Mouse (Mus musculus) frontal cortex, postnatal 36 days (tissue): Measurements from ENCODE around the gene Etl4.

Experiments
- DNase-seq, 2 experiments: peaks; one replicate each; pipeline ENCODE4 v3.0.0; 2022; ENCODE audit warnings: low spot score in 2 of 2

Gene Etl4

DNA sequence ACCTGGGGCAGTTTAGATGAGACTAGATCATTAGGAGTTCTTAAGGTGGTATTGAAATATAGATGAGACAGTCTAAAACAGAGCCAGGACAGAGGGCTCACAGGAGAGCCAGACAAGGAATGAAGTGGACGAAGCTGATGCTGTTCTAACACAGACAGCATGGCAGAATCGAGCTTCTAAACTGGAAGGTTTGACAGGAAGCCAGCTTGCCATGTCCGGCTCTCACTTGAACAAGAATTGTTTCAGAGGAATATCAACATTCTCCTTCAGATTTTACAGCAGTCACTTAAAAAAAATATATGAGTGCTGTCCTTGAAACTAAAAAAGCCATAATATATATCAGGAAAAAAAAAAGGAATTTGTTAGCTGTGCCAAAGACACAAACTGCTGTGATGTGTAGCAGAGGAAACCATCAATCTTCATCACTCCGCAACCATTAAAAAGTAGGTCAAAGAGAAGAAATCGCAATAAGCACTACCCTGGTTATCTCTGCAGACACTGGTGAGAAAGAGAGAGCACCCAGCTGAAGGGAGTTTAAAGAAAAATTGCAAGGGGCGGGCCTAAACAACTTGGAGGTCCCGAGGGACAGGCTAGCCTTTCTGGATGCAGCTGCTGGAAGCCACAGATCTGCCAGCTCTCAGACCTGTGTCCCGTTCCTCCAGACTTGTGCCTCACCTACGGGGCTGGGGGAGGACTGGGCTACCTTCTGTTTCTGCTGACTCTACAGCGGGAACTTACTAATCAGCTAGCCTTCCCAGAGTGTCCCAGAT, 534.3 kb downstream of the Etl4 start:
- DNase-seq: no peak

DNA sequence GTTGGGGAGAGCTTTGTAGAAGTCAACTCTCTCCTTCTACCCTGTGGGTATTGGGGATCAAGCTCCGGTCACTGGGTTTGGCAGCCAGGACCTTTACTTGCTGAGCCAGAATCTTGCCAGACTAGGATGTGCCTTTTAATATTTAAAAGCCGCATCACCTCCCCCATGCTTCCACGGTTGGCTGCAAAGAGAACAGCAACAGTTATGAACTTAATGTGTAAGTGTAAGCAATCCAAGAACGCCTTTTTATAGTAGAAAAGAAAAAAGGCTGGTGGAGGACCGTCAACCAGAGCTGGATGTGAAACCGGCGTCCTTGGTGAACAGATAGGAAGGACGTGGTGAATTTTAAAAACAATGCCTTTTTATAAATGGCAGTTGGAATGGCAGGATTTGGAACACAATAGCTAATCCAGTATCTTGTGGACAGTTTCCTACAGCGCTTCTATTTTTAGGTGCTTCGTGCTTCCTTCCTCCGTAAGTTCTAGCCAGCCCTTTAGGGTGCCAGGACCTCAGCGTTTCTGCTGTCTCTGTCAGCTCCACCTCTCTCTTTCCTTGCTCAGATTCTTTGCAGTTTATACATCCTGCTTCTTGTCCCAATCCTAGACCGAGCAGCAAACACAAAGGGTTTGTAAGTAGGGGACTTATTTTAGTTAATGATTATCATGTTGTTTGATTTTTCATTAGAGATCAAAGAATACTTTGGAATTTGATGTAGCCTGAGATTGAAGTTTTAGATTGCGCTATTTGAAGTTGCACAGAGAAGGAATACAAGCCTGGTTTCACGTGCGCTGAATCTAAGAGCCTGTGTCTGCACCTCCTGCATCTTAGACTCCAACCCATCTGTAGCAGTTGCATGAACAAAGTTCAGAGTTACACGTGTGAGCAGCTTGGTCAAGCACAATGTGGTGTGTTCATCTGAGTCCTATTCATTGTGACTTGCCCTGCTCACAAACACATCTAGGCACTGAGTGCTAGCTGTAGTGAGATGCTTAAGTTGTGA, 535.9 kb downstream of the Etl4 start:
- no peak for DNase-seq

DNA sequence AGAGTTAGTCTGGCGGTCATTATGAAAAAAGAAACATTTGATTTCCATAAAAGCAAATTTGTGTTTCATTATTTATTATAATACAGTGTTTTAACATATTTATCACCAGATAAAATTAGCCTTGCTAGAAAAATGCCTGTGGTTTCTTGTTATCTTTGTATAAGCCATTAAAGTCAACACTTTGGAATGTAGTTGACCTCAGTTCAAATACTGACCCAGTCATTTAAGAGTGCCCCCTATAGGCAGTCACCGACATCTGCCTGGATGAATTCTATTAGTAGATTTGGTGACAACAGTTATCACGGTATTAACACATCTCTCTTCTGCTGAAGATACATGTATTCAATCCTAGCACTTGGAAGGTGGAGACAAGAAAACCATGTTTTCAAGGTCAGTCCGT, 536.6 kb downstream of the Etl4 start:
- no peak for DNase-seq

DNA sequence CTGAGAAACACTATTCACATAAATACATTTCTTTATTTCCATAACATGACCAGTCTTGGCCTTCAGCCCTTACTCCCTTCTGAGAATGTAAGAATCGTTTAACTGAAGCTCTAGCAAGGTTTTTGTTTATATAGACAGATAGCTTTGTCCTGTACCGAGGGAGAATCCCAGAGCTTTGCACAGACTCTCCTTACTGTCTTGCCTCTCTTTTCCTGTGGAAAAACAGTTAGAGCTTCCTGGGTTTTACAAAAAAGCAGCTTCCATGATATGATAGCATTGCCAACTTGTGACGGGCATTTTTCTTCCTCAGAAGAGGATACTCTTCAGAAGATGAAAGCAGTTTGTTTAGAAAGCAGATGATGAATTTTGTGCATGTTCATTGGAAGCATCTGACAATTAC, 541.4 kb downstream of the Etl4 start:
- DNase-seq: no peak

DNA sequence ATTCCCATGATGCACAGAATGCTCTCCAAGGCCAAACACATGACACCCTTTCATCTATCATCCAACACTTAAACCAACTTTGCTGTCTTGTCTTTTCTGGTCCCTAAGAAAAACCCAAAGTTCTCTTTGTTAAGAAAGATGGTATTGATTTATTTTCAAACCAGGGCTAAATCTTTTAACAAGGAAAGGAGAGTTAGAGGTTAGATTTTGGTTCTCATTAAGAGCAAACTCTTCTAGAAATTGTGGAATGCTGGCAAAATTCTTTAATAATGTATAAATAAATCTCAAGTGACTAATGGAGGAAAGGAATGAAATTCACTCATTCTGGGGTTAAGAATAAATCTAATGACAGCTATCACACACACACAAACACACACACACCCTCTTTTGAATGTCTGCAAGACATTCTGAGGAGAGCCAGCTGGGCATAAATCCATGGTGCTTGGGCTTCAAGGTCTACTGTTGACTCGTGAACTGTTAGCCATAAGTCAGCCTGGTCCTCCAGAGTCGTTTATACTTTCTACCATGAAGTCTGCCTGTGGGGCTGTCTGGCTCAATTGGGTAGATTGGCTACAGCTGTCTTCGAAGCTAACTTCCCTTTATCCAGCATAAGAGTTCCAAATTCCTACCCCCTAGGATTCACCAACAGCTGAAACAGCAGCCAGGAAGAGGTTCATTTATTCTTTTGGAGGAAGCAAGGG, 544.1 kb downstream of the Etl4 start:
- DNase-seq: no peak

DNA sequence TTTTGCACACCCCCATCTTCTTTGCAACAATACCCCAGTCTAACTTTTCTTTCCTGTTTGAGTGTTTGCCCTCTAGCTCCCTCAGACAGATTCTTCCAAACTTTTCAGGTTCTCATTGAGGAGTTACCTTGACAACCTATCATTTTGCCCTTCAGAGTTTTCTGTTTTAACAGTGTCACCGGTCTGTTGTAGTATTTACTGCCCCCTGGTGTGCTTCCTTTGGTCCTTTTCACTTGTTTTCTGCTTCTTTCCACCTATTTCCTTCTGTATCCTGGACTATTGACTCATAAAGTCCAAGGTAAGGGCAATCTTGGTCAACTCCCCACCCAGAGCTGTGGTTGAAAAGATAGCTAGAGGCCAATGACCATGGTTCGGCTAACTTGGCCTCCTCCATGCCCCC, 569.6 kb downstream of the Etl4 start:
- DNase-seq: no peak

DNA sequence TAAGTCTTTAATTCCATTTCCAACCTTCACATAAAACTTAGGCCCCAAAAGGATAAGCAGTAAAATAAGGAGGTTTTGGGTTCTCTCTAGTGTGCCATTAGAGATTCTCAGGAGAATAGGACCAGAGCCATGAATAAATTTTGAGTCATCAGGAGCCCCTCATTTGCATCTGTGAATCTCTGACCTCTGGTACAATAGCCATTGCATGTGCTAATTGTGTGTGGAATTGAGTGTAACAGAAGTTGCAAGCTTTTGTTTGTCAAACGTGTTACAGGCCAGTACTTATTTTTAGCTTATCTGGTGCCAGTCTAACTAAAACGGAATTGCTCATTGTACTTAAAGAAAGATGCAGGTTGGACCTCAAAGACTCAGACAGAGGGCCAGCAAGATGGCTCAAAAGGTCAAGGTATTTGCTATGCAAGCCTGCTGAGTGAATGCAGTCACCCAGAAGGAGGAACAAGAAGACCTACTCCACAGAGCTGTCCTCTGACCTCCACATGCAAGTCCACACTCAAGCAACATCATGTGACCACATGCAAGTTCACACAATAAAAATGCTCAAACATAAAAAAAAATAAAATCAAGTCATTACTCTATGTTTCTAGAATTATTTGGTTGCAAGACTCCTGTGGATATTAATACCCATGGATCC, 576.7 kb downstream of the Etl4 start:
- DNase-seq: no peak

DNA sequence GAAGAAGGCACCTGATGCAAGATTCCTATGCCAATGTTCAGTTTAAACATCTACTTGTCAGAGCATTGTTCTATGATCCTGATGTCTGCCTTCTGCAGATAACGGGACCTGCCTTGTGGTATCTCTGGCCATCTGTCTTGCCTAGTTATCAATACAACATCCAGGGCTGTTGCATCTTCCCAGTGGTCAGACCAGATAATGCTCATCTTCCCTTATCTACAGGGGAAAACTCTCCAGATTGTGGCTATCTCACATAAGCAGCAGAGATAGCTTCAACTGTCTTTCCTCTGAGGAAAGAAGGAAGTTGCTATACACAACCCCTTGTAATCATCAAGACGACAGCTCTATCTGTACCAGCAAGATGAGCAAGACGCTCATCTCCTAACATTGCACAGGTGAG, 579.5 kb downstream of the Etl4 start:
- DNase-seq: no peak

DNA sequence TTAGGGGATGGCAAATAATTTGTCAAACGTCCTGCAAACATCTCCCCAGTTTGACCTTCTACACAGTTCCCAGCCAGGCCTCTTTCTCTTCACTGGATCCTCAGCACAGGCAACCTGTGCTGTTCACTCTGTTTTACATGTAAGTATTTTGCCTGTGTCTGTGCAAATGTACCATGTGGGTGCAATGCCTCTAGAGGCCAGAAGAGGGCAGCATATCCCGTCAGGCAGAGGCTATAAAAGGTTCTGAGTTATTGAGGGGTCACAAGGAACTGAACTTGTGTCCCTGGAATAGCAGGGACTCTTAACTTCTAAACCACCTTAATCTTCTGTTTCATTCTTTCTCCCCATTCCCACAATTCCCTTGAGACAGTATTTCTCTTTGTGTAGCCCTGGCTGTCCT, 582.5 kb downstream of the Etl4 start:
- no peak for DNase-seq

DNA sequence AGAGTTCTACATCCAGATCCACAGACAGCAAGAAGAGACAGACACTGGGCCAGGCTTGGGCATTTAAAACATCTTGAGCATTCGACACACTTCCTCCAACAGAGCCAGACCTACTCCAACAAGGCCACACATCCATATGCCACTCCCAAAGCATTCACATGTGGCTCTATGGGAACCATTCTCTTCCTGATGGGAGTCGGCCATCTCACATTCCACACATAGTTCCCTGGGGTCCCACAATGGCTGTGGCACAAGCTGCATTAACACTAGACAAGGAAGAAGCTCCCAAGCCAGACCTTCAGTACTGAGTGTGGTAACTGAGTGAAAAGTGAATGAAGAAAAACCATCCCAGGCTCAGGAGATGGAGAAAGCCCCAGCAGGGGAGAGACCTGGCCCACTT, 584.2 kb downstream of the Etl4 start:
- DNase-seq: no peak

DNA sequence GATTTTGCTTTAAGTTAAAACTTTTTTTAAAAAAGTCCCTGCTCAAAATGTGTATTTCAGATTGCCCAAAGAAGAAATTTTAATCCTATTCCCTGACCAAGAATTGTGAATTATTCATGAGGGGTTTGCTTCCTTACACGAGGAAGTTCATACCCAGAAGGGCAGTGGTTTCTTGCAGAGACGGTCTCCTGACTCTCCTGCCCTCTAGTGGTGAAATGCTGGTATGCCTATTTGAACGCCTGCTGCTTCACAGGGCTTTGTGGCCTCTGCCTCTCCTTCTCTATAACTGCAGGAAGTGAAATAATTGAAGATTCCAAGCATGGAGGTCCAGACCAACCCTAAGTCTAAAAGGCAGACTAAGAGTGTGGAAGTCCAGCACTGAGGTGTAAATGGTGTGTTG, 585.1 kb downstream of the Etl4 start:
- peak; percentile 53 to 72 for DNase-seq

DNA sequence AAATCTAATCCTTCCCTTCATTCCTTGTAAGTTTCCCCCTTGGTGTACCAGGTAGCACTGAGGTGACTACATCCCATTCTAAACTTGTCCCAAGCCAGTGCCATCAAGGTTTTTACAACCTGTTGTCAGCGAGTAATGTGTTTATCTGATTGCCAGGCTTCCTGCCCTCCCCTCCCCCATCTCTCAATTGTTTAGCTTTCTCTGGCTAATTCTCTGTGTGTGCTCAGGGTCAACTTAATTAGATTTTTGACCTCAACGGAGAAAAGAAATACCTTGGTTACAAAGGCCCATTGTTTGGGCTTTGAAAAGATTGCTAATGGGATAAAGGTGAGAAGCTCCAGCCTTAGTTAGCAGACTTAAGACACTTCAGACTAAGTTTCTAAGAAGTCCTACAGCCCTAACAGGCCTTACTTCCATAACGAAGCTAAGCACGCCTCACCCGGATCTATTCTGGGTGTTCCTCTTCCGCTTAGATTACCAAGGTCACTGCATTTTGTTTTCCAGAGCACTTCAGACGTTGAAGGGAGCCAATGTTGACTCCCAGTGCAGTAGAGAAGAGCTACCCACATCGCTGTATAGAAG, 586.7 kb downstream of the Etl4 start:
- DNase-seq: no peak

DNA sequence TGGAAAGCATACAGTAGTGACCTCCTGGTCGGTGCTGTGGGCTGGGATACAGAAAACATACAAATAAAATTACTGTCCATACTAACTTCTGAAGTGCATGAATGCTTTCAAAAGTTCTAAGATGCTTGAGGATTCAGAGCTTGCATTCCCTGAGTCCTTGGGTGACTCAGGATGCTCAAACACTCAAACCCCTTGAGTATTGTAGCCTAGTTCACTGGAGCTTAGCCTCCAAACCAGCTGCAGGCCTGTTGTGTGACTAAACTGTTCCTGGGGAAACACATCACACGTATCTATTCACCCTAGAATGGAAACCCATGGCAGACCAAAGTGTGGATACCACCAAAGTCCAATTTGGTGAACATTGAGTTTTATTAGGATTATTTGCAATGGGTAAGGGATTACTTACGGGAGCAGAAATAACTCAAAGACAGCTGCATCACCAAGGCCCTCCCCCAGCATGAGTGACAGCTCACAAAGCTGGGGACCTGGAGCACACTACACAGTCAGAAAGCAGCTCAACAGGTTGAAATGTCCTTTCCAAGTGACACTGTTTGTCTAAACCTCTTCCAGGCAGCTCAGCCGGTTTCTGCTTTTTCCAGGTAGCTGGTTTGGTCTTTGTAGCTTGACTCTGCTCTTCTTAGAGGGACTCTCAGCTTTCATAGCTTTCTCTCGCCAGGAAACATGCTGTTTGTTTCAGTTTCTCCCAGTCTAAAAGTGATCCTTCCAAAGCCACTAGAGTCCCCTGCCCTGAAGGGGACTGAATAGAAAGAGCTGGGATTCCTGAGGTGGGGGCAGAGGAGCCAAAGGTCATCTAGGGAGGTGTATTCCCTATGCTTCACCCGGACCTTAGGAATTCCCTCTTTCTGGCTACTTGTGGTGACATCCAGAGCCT, 598.5 kb downstream of the Etl4 start:
- DNase-seq: no peak

DNA sequence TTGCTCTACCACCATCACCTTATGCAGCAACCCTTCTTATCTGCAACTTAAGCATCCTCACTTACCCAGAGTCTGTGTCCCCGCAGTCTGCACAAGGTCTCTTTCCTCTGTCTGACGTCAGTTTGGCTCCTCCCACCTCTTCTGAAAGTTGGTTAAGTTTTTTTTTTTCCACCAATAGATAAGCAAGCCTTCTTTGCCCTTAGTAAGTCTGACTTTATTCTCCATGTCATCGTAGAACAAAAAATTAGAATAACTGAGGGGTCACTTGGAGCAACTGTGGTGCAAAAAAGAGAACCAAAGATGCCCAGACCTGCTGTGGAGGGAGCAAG, 599.1 kb downstream of the Etl4 start:
- no peak for DNase-seq

DNA sequence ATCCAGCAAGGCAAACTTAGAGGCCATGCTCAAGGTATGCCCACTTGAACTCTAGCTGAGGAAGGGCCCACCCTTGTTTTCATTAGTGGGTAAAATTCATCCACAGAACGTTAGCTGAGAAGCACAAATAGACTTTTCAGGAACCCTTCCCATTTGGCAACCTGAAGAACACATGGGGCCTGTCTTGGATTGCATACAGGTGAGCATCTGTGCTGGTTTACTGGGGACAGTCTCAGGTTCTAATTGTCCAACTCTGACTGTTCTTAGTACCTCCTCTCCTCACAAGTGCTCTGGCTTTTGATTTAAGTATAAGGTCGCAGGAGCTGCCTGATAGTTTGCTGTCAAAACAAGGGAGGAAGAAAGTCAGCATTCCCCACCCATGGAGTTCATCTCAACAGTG, 600.5 kb downstream of the Etl4 start:
- DNase-seq: no peak

DNA sequence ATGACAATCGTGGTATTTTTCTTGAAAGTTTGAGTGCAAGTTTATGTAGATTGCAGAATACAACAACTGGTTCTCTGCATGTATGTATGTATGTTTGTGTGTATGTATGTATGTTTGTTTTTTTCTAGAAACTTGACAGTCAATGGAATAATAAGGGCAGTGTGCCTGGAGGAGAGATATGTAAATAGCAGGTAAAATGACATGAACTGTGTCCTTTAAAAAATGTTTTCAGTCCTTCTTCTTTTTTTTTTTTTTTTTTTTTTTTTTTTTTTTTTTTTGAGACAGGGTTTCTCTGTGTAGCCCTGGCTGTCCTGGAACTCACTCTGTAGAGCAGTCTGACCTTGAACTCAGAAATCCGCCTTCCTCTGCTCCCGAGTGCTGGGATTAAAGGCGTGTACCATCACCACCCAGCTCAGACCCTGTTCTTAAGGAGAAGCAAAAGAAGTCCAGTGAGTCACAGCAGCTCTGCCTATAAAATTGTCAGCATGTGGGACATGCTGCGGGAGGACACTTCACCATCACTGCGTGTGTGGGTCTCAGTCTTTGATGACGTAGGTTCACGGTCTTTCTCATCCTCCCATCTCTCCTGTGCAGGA, 606.8 kb downstream of the Etl4 start:
- no peak for DNase-seq

DNA sequence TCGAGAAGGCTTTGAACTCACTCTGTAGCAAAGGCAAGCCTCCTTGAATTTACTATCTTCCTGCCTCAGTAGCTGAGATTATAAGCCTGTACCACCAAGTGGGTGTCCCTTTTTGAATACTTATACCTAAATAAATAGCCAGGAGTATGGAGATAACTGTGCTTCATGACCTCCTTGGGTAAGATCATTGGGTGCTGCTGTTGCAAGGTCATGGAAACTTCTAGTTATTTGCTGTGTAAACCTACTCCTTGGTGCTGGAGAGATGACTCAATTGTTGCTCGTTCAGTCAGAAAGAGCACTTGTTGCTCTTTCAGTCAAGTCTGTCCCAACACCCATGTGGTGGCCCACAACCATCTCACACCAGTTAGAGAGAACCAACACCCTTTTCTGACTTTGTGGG, 608.3 kb downstream of the Etl4 start:
- no peak for DNase-seq

DNA sequence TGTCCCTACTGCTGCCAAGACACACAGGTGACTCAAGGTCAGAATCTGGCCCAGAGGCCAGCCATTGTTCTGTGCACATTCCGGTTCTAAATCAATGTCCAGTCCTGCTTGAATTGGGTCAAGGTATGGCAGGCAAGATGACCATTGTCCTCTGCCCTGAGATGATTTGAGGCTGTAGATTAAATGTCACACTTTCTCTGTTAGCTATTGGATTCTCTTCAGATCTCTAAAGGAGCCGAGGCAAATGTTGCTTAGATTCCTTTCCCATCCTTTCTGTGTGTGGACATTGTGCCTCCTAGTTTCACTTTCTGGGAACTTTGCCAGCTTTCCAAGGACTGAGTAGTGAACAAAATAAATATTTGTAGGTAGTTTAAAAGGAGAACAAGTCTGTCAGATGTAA, 608.9 kb downstream of the Etl4 start:
- no peak for DNase-seq

DNA sequence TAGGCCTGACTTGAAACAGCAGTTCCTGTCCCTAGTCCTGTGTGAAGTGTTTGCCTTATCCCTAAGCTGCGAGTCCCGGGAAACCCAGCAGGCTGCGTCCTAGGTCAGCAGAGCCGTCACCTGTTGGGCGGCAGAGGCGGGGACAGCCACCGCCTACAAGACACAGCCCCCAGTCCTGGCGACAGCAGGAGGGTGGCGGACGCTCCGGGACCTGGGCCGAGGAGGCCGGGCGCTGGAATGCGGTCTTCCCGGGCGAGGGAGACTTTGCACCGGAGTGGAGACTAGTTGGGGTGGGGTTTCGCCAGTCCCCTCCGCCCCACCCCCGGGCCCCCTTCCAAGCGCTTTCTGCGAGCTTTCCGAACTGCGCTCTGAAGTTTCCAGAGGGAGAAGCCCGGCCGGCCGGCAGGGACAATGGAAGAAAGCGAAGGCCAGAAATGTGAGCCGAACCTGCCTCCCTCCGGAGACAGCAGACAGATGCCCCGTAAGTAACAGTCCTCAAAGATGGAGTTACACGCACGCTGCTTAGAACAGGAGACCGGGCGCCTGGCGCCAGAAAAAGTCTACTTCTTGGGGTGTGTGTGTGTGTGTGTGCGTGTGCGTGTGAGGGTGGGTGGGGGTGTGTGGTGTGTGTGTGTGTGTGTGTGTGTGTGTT, 610.0 kb downstream of the Etl4 start:
- DNase-seq: no peak

DNA sequence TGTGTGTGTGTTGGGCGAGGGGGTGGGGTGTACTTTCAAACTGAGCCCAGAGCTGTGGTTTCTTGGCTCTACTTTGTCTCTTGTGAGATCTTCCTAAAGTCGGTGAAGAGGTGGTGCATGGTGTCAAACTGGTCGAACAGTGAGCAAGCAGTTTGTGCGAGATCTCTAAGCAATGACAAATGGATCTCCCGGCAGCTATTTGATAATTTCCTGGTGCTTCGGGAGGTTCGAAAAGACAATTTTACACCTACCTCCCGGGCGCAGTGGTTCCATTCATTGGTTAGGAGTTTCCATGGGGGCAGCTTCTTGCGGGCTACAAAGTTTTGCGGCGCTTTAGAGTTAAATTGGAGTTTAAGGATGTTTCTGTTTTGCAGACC, 610.5 kb downstream of the Etl4 start:
- no peak for DNase-seq
